Mouse (Mus musculus) fibroblast of lung, adult 2 months (primary cell): Measurements from ENCODE around the gene Stk11.
"Not testable (repeated sequence)": the region's sequence is repeated elsewhere in the genome, so short reads cannot be mapped to it uniquely, and the experiment has no call there.

Experiments
- DNase-seq: peaks from one replicate; pipeline ENCODE4 v3.0.0-alpha.2; 2011; ENCODE audit warnings: low read depth

Gene Stk11

DNA sequence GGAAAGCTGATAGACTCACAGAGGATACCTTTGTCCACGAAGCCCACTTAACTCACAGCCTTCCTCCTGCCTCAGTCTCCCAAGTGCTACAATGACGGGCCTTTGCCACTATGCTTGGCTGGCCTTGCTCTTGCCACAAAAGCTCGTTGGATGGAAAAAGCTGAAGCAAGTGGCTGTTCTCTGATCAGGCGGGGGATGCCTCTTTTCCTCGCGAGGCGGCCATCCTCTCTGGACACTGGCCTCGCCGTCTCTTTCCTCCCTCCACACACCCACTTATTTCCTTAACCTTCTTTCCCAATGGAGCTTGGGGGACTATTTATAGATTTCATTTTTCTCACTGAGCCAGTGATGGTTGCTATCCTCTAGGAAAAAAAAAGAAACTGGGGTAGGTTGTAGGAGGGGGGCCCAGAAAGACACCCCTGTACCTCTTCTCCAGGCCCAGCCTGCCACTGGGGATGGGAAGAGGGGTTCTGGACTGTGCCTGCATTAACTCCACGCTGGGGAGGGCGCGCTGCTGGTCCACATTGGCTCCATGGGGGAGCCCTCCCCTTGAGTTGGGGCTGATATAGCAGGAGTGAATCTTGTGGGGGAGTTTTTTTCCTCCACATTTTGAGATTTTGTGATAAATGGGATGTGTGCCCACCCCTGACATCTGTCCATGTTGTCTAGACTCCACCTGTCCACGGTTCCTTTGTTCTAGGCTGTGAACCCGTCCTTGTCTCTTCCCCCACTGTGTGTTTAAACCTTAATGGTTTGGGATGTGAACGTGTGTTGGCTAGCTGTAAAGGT is 41.7 kb downstream of the Stk11 start:
- DNase-seq = no peak

DNA sequence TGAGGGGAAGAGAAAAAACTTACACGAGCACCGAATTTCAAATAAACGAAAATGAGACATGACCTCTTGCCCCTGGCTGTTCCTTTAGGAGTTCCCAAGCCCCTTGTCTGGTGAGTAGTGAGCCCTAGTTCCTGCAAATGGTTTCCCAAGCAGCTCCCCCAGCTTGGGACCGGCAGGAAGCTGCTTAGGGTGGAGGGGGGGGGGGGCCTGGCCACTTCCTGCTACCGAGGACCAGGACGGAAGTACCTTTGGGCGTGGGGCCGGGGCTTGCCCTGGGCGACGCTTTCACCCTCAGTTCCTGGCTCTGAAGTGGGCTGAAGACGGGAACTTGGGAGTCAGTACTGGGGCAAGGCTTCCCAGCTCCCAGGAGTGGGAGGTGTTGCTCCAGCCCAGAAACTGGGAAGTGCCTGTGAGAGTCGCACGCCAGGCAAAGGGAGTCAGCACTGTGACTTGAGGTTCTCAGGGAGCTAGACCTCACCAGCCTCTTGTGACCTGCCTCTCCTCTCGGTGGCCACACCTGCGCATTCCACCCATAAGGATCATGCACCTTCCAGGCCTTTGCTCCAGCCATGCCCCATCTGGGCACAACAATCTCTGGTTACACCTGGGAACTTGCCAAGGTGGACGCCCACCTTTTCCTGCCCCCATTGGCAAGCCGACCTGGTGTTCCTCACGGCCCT is 42.8 kb downstream of the Stk11 start:
- DNase-seq = no peak

DNA sequence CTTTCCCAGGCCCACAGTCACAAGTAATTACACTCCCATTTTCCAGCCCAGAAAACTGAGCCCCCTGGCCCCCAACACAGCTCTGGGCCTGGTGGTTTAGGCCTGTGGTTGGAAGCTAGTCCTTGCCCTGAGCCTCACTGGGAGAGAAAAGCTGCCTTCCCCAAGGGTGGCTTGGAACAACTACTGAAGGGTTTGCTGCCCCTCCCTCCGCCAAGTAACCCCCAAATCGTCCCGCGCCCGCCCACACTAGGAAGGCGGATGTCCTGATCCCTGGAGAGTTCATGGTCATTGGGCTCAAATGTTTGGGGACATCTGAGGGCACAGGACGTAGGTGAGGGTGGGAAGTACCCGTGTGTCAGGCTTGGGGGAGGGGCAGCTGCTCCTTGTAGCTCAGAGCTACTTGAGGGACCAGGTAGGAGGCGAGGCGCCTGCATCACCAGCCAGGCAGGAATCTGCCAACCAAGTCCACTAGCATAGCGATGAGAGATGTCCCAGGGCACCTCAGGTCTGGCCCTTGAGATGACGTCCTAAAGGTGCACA is 43.5 kb downstream of the Stk11 start:
- no peak for DNase-seq

DNA sequence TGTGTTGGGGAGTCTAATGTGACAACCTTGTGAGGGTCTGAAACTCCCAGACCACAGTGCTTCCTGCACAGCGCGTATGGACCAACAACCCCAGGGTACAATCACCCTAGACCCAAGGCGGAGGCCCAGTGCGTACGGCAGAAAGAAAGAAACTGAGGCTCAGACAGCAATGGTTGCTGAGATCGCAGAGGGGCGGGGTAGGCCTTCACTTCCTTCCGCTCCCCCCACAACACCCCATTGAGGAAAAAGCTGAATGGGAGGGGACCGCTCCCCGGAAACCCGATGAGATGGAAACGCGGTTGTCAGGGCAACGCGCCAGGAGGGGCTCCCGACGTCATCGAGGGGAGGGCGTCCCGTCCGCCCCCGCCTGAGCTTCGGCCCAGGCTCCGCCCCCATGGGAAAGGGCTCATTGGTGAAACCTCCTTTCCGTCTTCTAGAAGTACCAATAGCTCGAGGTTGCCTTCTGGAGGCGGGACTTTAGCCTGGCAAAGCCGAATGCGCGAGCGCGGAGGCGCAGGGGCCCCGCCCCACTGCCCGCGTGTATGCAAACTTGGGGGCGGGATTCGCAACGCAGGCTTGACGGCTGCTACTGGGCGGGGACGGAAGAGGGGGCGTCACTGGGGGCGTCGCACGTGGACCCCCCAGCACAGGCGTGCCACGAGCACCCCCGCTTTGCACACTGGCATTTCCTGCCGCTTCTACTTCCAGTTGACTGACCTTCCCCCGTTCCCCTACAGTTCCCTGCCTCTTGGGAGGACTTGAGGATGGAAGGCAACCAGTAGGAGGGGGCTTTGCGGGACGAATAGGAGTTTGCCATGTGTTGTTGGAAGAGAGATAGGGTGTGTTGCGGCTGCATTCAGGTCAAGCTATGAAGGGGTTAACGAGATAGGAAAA is 44.2 kb downstream of the Stk11 start:
- DNase-seq = peak; percentile 90

DNA sequence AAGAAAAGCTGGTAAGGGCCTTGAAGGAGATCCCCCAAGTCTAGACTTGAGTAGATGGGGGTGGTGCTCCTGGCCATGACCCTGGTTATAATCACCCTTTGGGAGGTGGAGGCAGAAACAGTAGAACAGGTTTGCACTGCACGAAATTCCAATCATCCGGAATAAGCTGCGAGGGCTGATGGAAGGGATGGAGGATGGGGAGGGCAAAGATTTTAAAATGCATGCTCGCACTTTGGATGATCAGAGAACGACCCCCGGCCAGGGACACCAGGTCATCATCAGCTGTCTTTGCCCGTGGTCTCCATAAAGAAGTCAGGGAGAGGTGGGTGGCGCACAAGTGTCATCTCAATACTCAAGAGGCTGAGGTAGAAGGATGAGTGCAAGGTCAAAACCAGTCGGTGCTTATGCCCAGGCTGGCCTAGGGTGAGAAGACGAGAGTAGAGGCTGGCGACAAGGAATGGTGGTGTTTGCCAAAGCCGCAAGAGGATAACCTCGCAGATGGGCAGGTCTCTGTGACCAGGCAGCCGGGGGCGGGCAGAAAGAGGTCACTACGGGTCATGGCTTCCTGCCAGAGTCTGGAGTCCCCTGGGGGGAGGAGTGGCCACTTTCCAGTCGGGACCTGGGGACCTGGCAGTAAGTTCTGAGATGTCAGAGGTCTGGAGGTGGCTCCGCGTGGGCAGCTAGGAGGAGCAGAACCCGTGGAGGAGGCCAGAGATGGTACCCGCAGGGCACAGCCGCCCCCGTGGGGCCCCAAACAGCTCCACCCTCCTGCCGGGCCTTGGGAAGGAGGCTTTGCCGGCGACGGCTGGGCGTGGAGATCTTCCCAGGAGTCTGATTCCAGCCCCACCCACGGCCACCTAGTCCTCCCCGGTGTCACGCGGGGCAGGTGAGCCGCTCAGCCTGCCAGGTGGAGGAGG is 45.1 kb downstream of the Stk11 start:
- no peak for DNase-seq

DNA sequence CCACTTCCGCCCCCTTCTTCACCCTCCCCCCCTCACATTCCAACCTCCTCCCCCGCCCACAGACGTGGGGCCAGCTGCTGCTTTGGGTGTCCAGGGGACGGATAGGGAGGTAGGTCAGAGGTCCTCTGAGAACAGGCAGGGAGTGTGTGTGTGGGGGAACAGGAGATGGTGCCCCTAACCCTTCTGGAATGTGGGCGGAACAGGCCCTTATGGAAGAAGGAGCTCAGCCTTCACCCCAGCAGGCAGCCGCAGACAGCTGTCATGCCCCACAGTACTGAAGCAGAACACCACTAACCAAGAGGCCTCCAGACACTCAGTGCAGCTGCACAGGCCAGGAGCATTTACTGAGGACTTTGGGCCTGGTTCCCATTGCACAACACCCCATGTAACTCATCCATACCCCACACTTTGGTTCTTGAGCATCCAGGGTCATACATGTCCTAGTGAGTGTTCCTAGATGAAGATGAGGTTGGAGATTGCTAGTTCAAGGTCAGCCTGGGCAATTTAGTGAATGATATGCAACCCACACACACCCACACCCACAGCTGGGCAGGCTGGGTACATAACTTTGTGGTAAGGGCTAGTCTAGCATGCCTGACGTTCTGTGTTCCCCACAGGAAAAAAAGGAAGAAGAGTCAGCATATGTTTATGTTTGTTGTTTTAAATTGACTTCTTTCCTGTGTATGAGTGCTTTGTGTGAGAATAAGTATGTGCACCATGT is 46.1 kb downstream of the Stk11 start:
- DNase-seq = no peak

- no peak for DNase-seq
These were observed 46.6 kb downstream of the Stk11 start for GRCm38 (mm10) chr10:80162243-80162608.

GRCm38 (mm10) chr10:80162716-80163299 is 47.2 kb downstream of the Stk11 start:
- no peak for DNase-seq

DNA sequence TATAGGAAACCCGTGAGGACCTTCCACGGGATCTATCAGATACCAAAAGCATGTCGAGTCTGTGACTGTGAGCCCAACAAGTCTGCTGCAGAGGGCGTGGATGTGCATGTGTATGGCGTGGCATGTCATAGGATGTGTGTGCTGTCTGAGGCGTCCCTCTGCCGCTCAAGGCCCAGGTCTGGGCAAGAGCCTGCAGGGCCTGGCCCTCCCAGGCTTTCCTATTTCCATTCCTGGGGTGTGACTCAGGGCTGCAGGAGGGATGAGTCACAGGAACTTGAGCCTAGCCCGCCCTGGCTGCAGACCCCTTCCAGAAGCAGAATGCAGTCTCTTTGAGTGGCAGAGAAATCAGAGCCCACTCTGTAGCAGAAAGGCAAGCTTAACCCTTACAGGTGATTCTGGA is 48.1 kb downstream of the Stk11 start:
- DNase-seq = no peak

GRCm38 (mm10) chr10:80164161-80164997 is 48.8 kb downstream of the Stk11 start:
- DNase-seq = no peak

- peak; percentile 89 for DNase-seq
These were observed 49.4 kb downstream of the Stk11 start for GRCm38 (mm10) chr10:80164998-80165344.

DNA sequence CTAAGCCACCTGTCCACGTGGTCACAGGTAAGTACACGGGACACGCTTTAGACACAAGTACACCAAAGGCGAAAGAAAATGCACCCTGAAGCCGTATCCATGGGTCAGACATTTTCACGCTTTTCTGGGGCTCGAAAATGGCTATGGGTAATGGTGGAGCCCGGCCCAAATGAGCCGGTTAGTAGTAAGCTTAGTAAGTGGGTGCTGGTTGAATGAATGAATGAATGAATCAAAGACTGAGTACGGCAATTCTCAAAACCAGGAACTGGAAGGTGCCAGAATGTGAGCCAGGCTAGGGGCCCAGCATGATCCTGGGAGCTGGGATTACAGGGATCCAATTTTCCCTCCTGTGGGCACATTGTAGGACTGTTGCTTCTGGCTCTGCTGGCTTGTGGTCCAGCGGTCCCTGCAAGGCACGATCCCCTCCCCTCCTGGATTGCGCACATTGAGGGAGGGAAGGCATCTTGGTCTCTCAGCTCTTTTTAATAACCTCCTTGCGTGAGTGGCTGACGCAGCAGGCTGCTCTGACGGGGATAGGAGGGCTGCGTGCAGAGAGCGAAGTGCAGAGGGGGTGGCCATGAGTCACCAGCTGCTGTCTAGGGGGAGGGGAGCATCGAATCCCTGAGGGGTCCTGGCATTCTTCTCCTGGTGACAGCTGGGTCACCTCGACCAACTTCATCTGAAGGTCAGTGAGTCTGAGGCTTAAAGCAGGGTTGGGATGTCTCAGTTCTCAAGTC is 50.0 kb downstream of the Stk11 start, which contains the start of gene Cirbp:
Gene Cirbp (plus strand): TSS at position 594 of the 737 bp plus-strand sequence.
- DNase-seq = no peak

DNA sequence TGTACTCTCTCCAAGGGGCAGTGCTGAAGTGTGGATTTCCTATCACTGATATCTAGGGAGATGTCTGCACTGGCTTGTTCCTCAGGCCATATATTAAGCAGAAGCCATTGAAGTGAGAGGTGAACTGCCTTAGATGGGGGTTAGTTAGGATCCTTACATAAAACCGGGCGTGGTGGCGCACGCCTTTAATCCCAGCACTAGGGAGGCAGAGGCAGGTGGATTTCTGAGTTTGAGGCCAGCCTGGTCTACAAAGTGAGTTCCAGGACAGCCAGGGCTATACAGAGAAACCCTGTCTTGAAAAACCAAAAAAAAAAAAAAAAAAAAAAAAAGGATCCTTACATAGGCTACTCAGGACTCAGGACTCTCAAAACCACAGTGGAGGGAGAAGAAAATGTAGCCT is 50.5 kb downstream of the Stk11 start:
- DNase-seq = not testable (repeated sequence)

GRCm38 (mm10) chr10:80167460-80168037 is 51.9 kb downstream of the Stk11 start:
- peak; percentile 95 for DNase-seq

DNA sequence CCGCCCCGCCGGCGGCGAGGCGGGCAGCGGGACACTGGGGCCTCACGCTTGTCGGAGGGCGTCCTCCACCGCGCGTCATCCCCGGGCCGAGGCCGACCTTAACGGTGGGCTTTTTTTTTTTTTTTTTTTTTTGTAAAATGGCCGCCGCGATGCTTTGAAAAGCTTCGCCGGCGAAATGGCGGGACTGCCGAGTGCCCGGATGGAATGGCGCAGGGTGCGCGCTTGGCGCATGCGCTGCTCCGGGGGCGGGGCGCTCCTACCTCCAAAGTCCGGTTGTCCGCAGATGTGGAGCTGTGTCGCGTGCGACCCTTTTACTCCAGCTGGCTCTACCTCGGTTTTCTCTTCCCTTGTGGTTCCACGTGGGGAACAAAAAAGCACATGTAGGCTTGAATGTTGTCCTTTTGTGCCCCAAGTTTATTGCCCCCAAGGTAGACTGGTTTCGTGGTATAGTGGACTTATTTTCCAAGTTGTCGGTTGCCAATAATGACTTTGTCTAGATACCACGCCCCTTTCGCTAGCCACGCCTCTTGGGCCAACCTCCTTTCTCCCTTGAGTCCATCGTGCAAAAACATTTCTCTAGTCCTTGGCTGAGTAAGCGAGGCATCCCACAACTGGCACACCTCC is 52.5 kb downstream of the Stk11 start:
- peak; percentile 84 for DNase-seq

GRCm38 (mm10) chr10:80169070-80169469 is 53.5 kb downstream of the Stk11 start:
- no peak for DNase-seq

- no peak for DNase-seq
These were observed 54.0 kb downstream of the Stk11 start for GRCm38 (mm10) chr10:80169651-80170050.

- DNase-seq = no peak
These were observed 54.4 kb downstream of the Stk11 start for GRCm38 (mm10) chr10:80170052-80170451.
